Mouse (Mus musculus): ENCODE measurements at regions not wholly inside any gene's neighbourhood (a gene's known extent, or its start where the extent isn't known, plus 50 kb on each side); places are given as distances from the start of the nearest gene placed in this dataset.

- DNase-seq (ENCODE audit: low read depth, low spot score): no peak
Observed at GRCm38 (mm10) chr11:20462076-20462475, 81.0 kb upstream of the Sertad2 start.

GRCm38 (mm10) chr11:20463173-20463681 lies 79.8 kb upstream of the Sertad2 start:
- DNase-seq (ENCODE audit: low read depth, low spot score): peak; percentile 81

GRCm38 (mm10) chr11:20464564-20464963 lies 78.5 kb upstream of the Sertad2 start:
- no peak for DNase-seq (ENCODE audit: low read depth, low spot score)

GRCm38 (mm10) chr11:20466591-20466990 lies 76.5 kb upstream of the Sertad2 start:
- DNase-seq (ENCODE audit: low read depth, low spot score): peak; percentile 84

GRCm38 (mm10) chr11:20468319-20469018 lies 74.6 kb upstream of the Sertad2 start:
- no peak for DNase-seq (ENCODE audit: low read depth, low spot score)

- DNase-seq (ENCODE audit: low read depth, low spot score): no peak
Observed at GRCm38 (mm10) chr11:20469368-20469767, 73.7 kb upstream of the Sertad2 start.

GRCm38 (mm10) chr11:20470396-20470795 lies 72.7 kb upstream of the Sertad2 start:
- no peak for DNase-seq (ENCODE audit: low read depth, low spot score)

GRCm38 (mm10) chr11:20472336-20472735 lies 70.7 kb upstream of the Sertad2 start:
- DNase-seq (ENCODE audit: low read depth, low spot score): no peak

- peak; percentile 59 for DNase-seq (ENCODE audit: low read depth, low spot score)
Observed at GRCm38 (mm10) chr11:20475629-20476028, 67.4 kb upstream of the Sertad2 start.

GRCm38 (mm10) chr11:20476494-20476893 lies 66.6 kb upstream of the Sertad2 start:
- no peak for DNase-seq (ENCODE audit: low read depth, low spot score)

GRCm38 (mm10) chr11:20477183-20478037 lies 65.6 kb upstream of the Sertad2 start:
- peak; percentile 94 for DNase-seq (ENCODE audit: low read depth, low spot score)

GRCm38 (mm10) chr11:20480632-20481031 lies 62.4 kb upstream of the Sertad2 start:
- DNase-seq (ENCODE audit: low read depth, low spot score): no peak

- no peak for DNase-seq (ENCODE audit: low read depth, low spot score)
Observed at GRCm38 (mm10) chr11:20485371-20485770, 57.7 kb upstream of the Sertad2 start.

Data from ZHBTc4 (cell line).